Mouse (Mus musculus): ENCODE results near the gene Rnase1. TPM values are rescaled to one million over a fixed set of nuclear protein-coding genes. Genes with fewer than 3 reads are reported as not detected.
"Not testable (repeated sequence)": the region's sequence is repeated elsewhere in the genome, so short reads cannot be mapped to it uniquely, and the experiment has no call there.

Gene Rnase1
- polyA plus RNA-seq (2015; fragmentation: Nextera tagmentation; extraction: Ambion mirVana) = 0.73 TPM in 1 of 2 replicates, not detected in the other

DNA sequence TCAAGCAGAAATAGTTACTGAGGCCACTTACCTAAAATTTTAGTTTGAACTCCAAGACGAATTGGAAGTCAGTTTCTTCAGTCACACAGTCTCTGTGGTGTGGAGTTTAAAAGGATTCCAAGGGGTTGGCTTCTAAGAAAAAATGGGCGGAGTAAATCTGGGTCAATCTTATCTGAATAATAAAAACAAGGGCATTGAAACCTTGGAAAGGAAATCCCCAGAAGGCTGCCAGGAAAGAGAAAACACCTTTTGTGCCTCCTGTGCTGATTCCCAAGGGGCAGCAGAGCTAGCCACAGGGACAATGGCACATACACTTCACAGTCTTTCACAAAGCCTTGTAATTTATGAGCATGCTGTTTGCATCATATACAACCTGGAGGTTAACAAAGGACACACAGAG lies at the start of gene Rnase1:
Rnase1 (minus strand) TSS at position 101 of the 400 bp plus-strand sequence.
- 23% methylated on average over 2 of the region's 2 CpGs for WGBS
- no peak within 1 kb of the TSS for H3K27ac ChIP-seq (replicated peaks)
- no peak within 1 kb of the TSS for H3K4me3 ChIP-seq
- H3K4me1 ChIP-seq (replicated peaks) = peaks cover 10% of the 10 kb centered on the region
- H3K27me3 ChIP-seq = no peaks in the 10 kb centered on the region
- no peak for ATAC-seq (ENCODE audit: low read depth)
- H3K4me2 ChIP-seq = no peak within 1 kb of the TSS
- H3K36me3 ChIP-seq = no peaks in the 10 kb centered on the region
- H3K9ac ChIP-seq = no peak within 1 kb of the TSS
- no peaks in the 10 kb centered on the region for H3K9me3 ChIP-seq

DNA sequence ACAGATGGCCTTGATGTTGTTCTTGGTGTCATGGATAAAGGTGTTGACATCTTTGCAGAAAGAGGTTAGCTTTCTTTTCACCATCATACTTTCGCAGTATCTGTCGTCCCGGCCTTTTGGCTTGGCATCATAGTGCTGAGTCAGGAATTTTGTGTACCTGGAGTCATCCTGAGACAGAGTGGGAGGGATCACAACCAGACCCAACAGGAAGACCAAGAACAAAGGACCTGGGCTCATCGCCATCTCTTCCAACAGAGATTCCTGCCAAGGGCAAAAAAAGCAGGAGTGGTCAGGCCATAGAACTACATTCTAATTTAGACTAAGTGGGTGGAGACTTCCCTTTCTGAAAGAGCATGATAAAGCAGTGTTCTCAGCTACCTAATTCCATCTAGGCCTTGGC lies 49.1 kb upstream of the Rnase1 start:
- Histone ChIP-seq H3K4me3 (no peak overlapping the region), H3K27me3 (no peaks in the 10 kb centered on the region), H3K9ac (no peak overlapping the region), H3K4me1 (replicated peaks) (no peaks in the 10 kb centered on the region), H3K4me2 (no peak overlapping the region), H3K27ac (replicated peaks) (no peak overlapping the region), H3K36me3 (no peaks in the 10 kb centered on the region), H3K9me3 (no peaks in the 10 kb centered on the region)
- no peak for ATAC-seq (ENCODE audit: low read depth)
- 92% methylated on average over 4 of the region's 4 CpGs for WGBS

DNA sequence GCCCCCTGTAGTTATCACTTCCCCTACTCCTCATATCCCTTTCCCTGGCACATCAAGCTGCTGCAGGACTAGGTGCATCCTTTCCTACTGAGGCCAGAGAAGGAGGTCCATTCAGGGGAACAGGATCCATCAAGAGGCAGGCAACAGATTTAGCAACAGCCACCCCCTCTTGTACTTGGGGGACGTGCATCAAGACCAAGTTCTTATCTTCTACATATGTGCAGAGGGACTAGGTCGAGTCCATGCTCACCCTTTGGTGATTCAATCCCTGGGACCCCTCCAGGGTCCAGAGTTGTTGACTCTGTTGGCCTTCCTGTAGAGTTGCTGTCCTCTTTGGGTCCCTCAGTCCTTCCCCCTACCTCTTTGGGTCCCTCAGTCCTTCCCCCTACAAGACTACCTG lies 34.5 kb upstream of the Rnase1 start:
- not testable (repeated sequence) for ATAC-seq (ENCODE audit: low read depth); H3K36me3 ChIP-seq
- WGBS = 80% methylated on average over 2 of the region's 2 CpGs

DNA sequence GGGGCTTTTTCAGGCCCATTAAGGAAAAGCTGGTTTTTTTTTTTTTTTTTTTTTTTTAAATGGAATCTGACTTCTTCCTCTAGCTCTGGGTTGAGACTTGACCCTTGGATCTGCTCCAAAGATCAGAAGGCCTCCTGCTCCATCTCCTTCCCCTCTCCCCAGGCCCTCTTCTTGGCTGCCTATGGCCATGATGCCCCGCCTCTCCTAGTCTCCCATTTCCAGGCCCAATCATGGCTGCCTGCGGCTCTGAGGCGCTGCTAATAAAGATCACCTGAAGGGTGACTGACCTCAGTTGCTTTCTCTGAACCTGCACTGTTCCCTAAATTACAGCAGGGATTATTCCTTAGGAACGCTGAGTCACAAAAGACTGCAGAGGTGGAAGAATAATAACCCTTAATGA lies 27.3 kb upstream of the Rnase1 start:
- WGBS = 77% methylated on average over 4 of the region's 4 CpGs
- H3K4me3 ChIP-seq = no peak overlapping the region

More for the DNA sequence above, 34.5 kb upstream of the Rnase1 start:
- not testable (repeated sequence) for H3K4me3 ChIP-seq; H3K9ac ChIP-seq; H3K4me2 ChIP-seq; H3K27me3 ChIP-seq; H3K4me1 ChIP-seq (replicated peaks); H3K27ac ChIP-seq (replicated peaks); H3K9me3 ChIP-seq

DNA sequence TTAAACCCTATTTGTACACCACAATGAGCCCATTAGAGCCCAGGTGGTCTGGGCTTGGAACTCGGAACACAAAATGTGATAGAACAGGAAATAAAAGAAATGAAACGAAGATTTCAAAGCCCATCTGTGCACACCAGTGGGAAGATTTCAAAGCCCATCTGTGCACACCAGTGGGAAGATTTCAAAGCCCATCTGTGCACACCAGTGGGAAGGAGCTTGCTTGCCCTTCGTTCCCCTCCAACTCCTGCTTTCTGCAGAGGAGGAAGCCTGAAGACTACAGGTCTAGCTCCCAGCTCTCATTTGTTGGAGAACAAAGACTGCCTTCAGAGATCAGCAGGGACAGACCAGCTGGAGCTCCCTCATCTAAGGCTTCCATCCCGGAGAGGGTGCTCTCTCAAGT lies 26.4 kb upstream of the Rnase1 start:
- not testable (repeated sequence) for H3K27me3 ChIP-seq; ATAC-seq (ENCODE audit: low read depth)

More for the DNA sequence above, 27.3 kb upstream of the Rnase1 start:
- no peak overlapping the region for H3K9ac ChIP-seq
- ATAC-seq (ENCODE audit: low read depth) = no peak
- no peaks in the 10 kb centered on the region for H3K4me1 ChIP-seq (replicated peaks)
- no peak overlapping the region for H3K4me2 ChIP-seq
- no peaks in the 10 kb centered on the region for H3K9me3 ChIP-seq
- no peaks in the 10 kb centered on the region for H3K36me3 ChIP-seq
- H3K27me3 ChIP-seq = no peaks in the 10 kb centered on the region
- no peak overlapping the region for H3K27ac ChIP-seq (replicated peaks)

DNA sequence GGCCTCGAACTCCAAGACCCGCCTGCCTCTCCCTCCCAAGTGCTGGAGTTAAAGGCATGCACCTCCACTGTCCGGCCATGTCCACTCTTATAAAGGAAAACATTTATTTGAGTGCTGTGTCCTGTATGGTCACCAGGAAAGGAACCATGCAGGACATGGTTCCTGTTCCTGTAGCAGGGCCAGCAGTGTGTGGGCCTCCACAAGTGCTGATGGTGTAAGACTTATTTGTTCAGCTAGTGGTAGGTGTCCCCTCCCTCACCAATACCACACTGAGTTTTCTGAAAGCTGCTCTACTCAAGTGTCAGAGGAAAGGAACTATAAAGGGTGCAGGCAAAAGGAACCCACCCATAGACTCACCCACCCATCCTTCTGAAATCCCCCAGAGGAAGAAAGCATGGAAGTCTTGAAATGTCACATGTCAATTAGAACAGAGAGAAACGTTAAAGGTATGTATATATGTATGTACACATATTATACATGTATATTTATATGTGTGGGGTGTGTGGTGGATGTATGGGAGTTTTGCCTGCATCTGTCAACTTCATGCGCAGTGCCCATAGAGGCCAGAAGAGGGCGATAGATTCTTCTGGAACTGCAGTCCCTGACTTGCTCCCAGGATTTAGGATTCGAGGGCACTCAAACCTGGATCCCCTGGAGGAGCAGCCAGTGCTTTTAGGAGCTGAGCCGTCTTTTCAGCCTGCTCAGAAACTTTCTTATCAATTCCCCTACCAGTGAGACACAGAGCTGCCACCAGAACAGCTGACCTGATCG lies 25.7 kb upstream of the Rnase1 start:
- H3K4me2 ChIP-seq; H3K27me3 ChIP-seq; H3K27ac ChIP-seq (replicated peaks); ATAC-seq (ENCODE audit: low read depth); H3K9me3 ChIP-seq; H3K9ac ChIP-seq; H3K4me1 ChIP-seq (replicated peaks); H3K36me3 ChIP-seq; H3K4me3 ChIP-seq: not testable (repeated sequence)
- 36% methylated on average over 9 of the region's 9 CpGs for WGBS

More for the DNA sequence above, 26.4 kb upstream of the Rnase1 start:
- not testable (repeated sequence) for H3K9me3 ChIP-seq; H3K4me2 ChIP-seq; H3K36me3 ChIP-seq; H3K4me3 ChIP-seq; H3K9ac ChIP-seq; H3K4me1 ChIP-seq (replicated peaks); H3K27ac ChIP-seq (replicated peaks)
- WGBS = 45% methylated on average over 4 of the region's 4 CpGs

DNA sequence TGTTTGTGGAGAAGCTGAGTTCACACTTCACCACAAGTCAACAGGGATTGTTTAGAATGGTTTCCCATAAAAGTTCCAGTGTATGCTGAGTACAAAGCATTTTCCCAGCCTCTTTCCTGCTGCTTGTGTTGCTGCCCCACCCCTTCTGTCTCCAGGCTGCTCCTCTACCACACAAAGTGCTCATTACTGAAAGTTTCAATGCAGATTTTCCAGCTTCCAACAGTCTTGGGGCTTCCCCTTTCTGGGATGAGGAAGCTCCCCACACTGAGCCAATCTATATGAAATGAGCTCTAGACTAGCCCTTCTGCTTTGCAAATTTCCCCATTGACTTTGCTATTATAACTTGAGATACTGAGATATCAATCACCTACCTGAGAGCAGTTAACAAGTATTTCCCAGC lies 19.5 kb upstream of the Rnase1 start:
- Histone ChIP-seq H3K27ac (replicated peaks) (no peak overlapping the region), H3K9ac (no peak overlapping the region), H3K4me2 (no peak overlapping the region)

DNA sequence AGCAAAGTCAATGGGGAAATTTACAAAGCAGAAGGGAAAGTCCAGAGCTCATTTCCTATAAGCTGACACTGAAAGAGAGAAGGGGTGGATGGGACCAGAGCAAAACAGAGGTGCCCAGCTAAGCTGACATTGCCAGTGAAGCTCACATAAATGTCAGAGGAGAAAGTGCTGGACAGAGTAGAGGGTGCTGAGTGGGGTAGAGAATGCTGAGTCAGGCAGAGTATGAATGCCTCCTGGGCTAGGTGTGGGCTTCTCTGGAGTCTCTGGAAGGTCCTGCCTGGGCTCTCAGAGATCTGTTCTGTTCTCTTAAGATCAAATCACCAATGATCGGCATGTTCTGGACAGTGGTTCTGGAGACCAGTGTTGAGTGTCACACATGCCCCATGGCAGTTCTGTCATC lies 18.9 kb upstream of the Rnase1 start:
- H3K27ac ChIP-seq (replicated peaks) = no peak overlapping the region
- no peaks in the 10 kb centered on the region for H3K4me1 ChIP-seq (replicated peaks)
- WGBS = 100% methylated on average over 1 of the region's 1 CpGs
- no peaks in the 10 kb centered on the region for H3K9me3 ChIP-seq
- no peaks in the 10 kb centered on the region for H3K27me3 ChIP-seq
- no peak for ATAC-seq (ENCODE audit: low read depth)
- no peak overlapping the region for H3K4me3 ChIP-seq
- H3K9ac ChIP-seq = no peak overlapping the region
- H3K36me3 ChIP-seq = no peaks in the 10 kb centered on the region
- H3K4me2 ChIP-seq = no peak overlapping the region

More for the DNA sequence above, 19.5 kb upstream of the Rnase1 start:
- Histone ChIP-seq H3K27me3 (no peaks in the 10 kb centered on the region), H3K4me1 (replicated peaks) (no peaks in the 10 kb centered on the region), H3K9me3 (no peaks in the 10 kb centered on the region), H3K4me3 (no peak overlapping the region), H3K36me3 (no peaks in the 10 kb centered on the region)
- ATAC-seq (ENCODE audit: low read depth) = no peak

DNA sequence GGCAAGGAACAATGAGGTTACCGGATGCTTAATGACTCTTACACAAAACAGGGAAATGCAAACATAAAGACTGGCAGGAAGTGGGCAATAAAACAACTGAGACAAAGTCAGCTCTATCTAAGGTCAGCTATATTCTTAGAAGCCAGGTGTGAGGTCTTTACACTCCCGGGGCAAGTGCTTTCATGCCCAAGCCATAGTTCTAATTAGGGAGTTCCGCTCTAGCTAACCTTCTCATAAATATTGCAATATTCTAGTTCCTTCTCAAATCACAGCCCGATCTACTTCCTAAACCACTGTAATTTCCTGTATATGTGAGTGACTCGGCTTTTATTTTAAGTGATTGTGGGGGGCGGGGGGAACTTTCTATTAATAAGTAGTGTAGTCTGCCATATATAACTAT lies 16.7 kb upstream of the Rnase1 start:
- not testable (repeated sequence) for H3K36me3 ChIP-seq; H3K4me1 ChIP-seq (replicated peaks); ATAC-seq (ENCODE audit: low read depth); H3K27me3 ChIP-seq; H3K9me3 ChIP-seq; H3K4me3 ChIP-seq; H3K9ac ChIP-seq; H3K4me2 ChIP-seq; H3K27ac ChIP-seq (replicated peaks)
- WGBS = 84% methylated on average over 6 of the region's 6 CpGs

DNA sequence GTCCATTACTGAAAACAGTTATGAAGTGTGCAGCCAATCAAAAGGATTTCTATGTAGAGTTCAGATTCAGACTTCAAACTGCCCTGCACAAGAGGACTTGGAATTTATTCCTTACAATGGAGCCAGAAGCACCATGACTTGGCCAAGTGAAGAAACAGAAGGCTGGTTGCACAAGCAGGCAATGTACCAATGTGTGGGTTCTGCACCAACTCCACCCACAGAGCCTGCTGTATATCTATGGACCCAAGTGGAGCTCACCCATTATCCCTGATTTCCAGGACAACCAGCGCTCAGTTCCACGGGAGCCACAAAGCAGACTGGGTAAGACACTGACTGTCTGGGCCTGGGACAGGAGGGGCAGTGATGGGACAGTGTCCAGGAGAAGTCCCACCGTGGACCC lies 15.4 kb upstream of the Rnase1 start, which contains the start of gene Rnase2b:
Rnase2b (plus strand) TSS at position 285 of the 400 bp plus-strand sequence.
- H3K4me1 ChIP-seq (replicated peaks); H3K9me3 ChIP-seq; H3K27me3 ChIP-seq; ATAC-seq (ENCODE audit: low read depth); H3K9ac ChIP-seq; H3K27ac ChIP-seq (replicated peaks); H3K4me2 ChIP-seq; H3K4me3 ChIP-seq; H3K36me3 ChIP-seq: not testable (repeated sequence)
- 95% methylated on average over 3 of the region's 3 CpGs for whole genome bisulfite sequencing

DNA sequence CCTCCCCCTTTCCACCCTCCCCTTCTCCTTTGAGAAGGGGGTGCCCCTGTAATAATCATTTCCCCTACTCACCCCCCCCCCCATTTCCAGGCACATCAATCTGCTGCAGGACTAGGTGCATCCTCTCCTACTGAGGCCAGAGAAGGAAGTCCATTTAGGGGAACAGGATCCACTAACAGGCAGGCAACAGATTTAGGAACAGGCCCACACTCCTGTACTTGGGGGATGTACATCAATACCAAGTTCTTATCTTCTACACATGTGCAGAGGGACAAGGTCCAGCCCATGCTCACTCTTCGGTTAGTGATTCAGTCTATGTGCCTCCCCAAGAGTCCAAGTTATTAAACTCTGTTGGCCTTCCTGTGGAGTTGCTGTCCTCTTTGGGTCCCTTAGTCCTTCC lies 10.5 kb upstream of the Rnase1 start:
- no peaks in the 10 kb centered on the region for H3K9me3 ChIP-seq
- no peak overlapping the region for H3K27ac ChIP-seq (replicated peaks)
- no peaks in the 10 kb centered on the region for H3K27me3 ChIP-seq
- ATAC-seq (ENCODE audit: low read depth) = no peak
- no peak overlapping the region for H3K9ac ChIP-seq
- H3K4me1 ChIP-seq (replicated peaks) = no peaks in the 10 kb centered on the region
- H3K4me2 ChIP-seq = no peak overlapping the region
- whole genome bisulfite sequencing = 92% methylated on average over 1 of the region's 1 CpGs
- no peak overlapping the region for H3K4me3 ChIP-seq
- no peaks in the 10 kb centered on the region for H3K36me3 ChIP-seq

DNA sequence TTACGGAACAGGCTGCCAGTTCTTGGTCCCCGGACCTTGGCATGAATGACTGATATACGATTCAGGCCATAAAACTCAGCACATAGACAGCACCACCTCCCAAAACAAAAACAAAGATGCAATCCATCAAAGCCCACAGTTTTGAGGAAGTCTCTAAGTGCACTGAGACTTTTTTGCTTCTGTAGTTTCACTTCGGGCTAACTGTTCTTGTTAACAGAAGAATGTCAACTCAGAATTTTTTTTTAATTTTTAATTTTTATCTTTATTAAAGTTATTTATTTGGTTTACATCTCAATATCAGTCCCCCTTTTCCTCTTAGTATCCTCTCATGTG lies 10.1 kb upstream of the Rnase1 start:
- Histone ChIP-seq H3K9me3 (no peaks in the 10 kb centered on the region), H3K9ac (no peak overlapping the region), H3K4me3 (no peak overlapping the region), H3K4me1 (replicated peaks) (no peaks in the 10 kb centered on the region), H3K27ac (replicated peaks) (no peak overlapping the region), H3K4me2 (no peak overlapping the region), H3K27me3 (no peaks in the 10 kb centered on the region), H3K36me3 (no peaks in the 10 kb centered on the region)
- WGBS = 34% methylated on average over 4 of the region's 4 CpGs
- no peak for ATAC-seq (ENCODE audit: low read depth)

DNA sequence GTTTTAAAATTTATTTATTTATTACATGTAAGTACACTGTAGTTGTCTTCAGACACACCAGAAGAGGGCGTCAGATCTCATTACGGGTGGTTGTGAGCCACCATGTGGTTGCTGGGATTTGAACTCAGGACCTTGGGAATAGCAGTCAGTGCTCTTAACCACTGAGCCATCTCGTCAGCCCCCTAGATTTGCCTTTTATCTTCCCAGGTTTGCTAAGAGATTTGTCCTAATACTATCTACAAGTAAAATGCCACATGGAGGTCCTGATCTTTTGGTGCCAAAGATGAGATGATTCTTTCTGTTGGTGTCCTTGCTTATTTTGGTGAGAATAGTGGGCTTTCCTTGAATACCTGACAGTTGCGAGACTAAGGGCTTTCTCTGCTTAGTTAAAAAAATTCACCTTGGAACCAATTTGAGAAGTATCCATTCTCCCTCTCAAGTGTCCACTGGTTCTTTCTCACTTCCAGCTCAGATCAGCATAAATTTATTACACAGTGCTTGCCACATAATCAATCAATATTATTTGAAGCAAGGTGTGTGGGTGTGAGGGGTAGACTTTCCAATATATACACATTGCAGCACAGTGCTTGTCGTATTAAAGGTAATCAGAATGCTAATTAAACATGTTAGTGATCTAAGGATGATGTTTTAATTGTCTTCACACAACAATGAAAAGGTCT lies 9.6 kb upstream of the Rnase1 start:
- no peak for ATAC-seq (ENCODE audit: low read depth)

More for the DNA sequence above, 9.6 kb upstream of the Rnase1 start:
- no peaks in the 10 kb centered on the region for H3K4me1 ChIP-seq (replicated peaks)
- WGBS = 79% methylated on average over 5 of the region's 5 CpGs
- H3K27ac ChIP-seq (replicated peaks) = no peak overlapping the region
- H3K27me3 ChIP-seq = no peaks in the 10 kb centered on the region
- no peaks in the 10 kb centered on the region for H3K9me3 ChIP-seq
- no peaks in the 10 kb centered on the region for H3K36me3 ChIP-seq
- no peak overlapping the region for H3K9ac ChIP-seq
- H3K4me2 ChIP-seq = no peak overlapping the region
- H3K4me3 ChIP-seq = no peak overlapping the region

Measured in neural tube, embryonic 13.5 days (tissue).